Mouse (Mus musculus): ENCODE results near the gene Mvb12b. TPM values are rescaled to one million over a fixed set of nuclear protein-coding genes. Genes with fewer than 3 reads are reported as not detected.

The Mvb12b gene
- polyA plus RNA-seq, 2 experiments = 6.9 to 8.3 TPM

- ATAC-seq (ENCODE audit: insufficient read depth) (no peak), DNase-seq (ENCODE audit: low read depth in 3 of 3, low spot score in 3 of 3) (no peak)
- H3K9me3 ChIP-seq (ENCODE audit: control insufficient read depth, low read length) = no peaks in the 10 kb centered on the region
- no peak overlapping the region for H3K4me3 ChIP-seq (ENCODE audit: insufficient read depth in 1 of 2, low read depth in 2 of 2, low read length in 2 of 2)
- no peak overlapping the region for H3K9ac ChIP-seq (replicated peaks)
- H3K4me2 ChIP-seq (ENCODE audit: low read depth) = no peak overlapping the region
- no peaks in the 10 kb centered on the region for H3K4me1 ChIP-seq (replicated peaks; ENCODE audit: control insufficient read depth in 2 of 2, insufficient read depth in 2 of 2, low read length in 1 of 2)
- no peak for TF ChIP-seq CTCF (IDR thresholded peaks at IDR 0.05; ENCODE audit: low read depth)
- no peak for TF ChIP-seq EP300 (IDR thresholded peaks at IDR 0.05; ENCODE audit: low read depth)
- no peaks in the 10 kb centered on the region for H3K36me3 ChIP-seq (replicated peaks; ENCODE audit: control insufficient read depth, insufficient read depth, low read depth)
- H3K27me3 ChIP-seq (ENCODE audit: control insufficient read depth, insufficient read depth, low read length) = no peaks in the 10 kb centered on the region
- 85% methylated on average over 17 of the region's 17 CpGs for WGBS (ENCODE audit: insufficient replicate concordance)
- H3K27ac ChIP-seq = no peak overlapping the region
These were observed 76.3 kb downstream of the Mvb12b start for GRCm38 (mm10) chr2:33811349-33811890.

- Histone ChIP-seq H3K27ac (no peak overlapping the region), H3K4me1 (replicated peaks; ENCODE audit: control insufficient read depth in 2 of 2, insufficient read depth in 2 of 2, low read length in 1 of 2) (no peaks in the 10 kb centered on the region), H3K27me3 (ENCODE audit: control insufficient read depth, insufficient read depth, low read length) (no peaks in the 10 kb centered on the region), H3K4me3 (ENCODE audit: insufficient read depth in 1 of 2, low read depth in 2 of 2, low read length in 2 of 2) (no peak overlapping the region), H3K36me3 (replicated peaks; ENCODE audit: control insufficient read depth, insufficient read depth, low read depth) (no peaks in the 10 kb centered on the region), H3K9me3 (ENCODE audit: control insufficient read depth, low read length) (no peaks in the 10 kb centered on the region), H3K4me2 (ENCODE audit: low read depth) (no peak overlapping the region), H3K9ac (replicated peaks) (no peak overlapping the region)
- TF ChIP-seq CTCF (IDR thresholded peaks at IDR 0.05; ENCODE audit: low read depth) (no peak), EP300 (IDR thresholded peaks at IDR 0.05; ENCODE audit: low read depth) (no peak)
- DNase-seq (ENCODE audit: low read depth in 3 of 3, low spot score in 3 of 3) (no peak), ATAC-seq (ENCODE audit: insufficient read depth) (no peak)
- WGBS (ENCODE audit: insufficient replicate concordance) = 87% methylated on average over 3 of the region's 3 CpGs
These were observed 78.7 kb downstream of the Mvb12b start for GRCm38 (mm10) chr2:33809081-33809480.

- ATAC-seq (ENCODE audit: insufficient read depth) (no peak), DNase-seq (ENCODE audit: low read depth in 3 of 3, low spot score in 3 of 3) (no peak)
- no peaks in the 10 kb centered on the region for H3K36me3 ChIP-seq (replicated peaks; ENCODE audit: control insufficient read depth, insufficient read depth, low read depth)
- no peak overlapping the region for H3K4me3 ChIP-seq (ENCODE audit: insufficient read depth in 1 of 2, low read depth in 2 of 2, low read length in 2 of 2)
- H3K9me3 ChIP-seq (ENCODE audit: control insufficient read depth, low read length) = no peaks in the 10 kb centered on the region
- H3K27ac ChIP-seq = no peak overlapping the region
- TF ChIP-seq CTCF (IDR thresholded peaks at IDR 0.05; ENCODE audit: low read depth) = no peak
- TF ChIP-seq EP300 (IDR thresholded peaks at IDR 0.05; ENCODE audit: low read depth) = no peak
- H3K4me2 ChIP-seq (ENCODE audit: low read depth) = no peak overlapping the region
- no peaks in the 10 kb centered on the region for H3K4me1 ChIP-seq (replicated peaks; ENCODE audit: control insufficient read depth in 2 of 2, insufficient read depth in 2 of 2, low read length in 1 of 2)
- no peaks in the 10 kb centered on the region for H3K27me3 ChIP-seq (ENCODE audit: control insufficient read depth, insufficient read depth, low read length)
- 88% methylated on average over 5 of the region's 5 CpGs for WGBS (ENCODE audit: insufficient replicate concordance)
- H3K9ac ChIP-seq (replicated peaks) = no peak overlapping the region
These were observed 79.7 kb downstream of the Mvb12b start for GRCm38 (mm10) chr2:33808032-33808431.

GRCm38 (mm10) chr2:33805640-33806039, 82.1 kb downstream of the Mvb12b start:
- no peak for ATAC-seq (ENCODE audit: insufficient read depth)

GRCm38 (mm10) chr2:33803717-33804214, 84.0 kb downstream of the Mvb12b start:
- 35% methylated on average over 4 of the region's 4 CpGs for WGBS (ENCODE audit: insufficient replicate concordance)
- no peak overlapping the region for H3K4me2 ChIP-seq (ENCODE audit: low read depth)
- no peaks in the 10 kb centered on the region for H3K36me3 ChIP-seq (replicated peaks; ENCODE audit: control insufficient read depth, insufficient read depth, low read depth)
- no peak for ATAC-seq (ENCODE audit: insufficient read depth)
- no peak overlapping the region for H3K4me3 ChIP-seq (ENCODE audit: insufficient read depth in 1 of 2, low read depth in 2 of 2, low read length in 2 of 2)
- no peak overlapping the region for H3K27ac ChIP-seq
- no peak overlapping the region for H3K9ac ChIP-seq (replicated peaks)
- H3K4me1 ChIP-seq (replicated peaks; ENCODE audit: control insufficient read depth in 2 of 2, insufficient read depth in 2 of 2, low read length in 1 of 2) = no peaks in the 10 kb centered on the region
- no peaks in the 10 kb centered on the region for H3K27me3 ChIP-seq (ENCODE audit: control insufficient read depth, insufficient read depth, low read length)
- no peak for DNase-seq (ENCODE audit: low read depth in 3 of 3, low spot score in 3 of 3)
- H3K9me3 ChIP-seq (ENCODE audit: control insufficient read depth, low read length) = no peaks in the 10 kb centered on the region
- no peak for TF ChIP-seq CTCF (IDR thresholded peaks at IDR 0.05; ENCODE audit: low read depth)
- TF ChIP-seq EP300 (IDR thresholded peaks at IDR 0.05; ENCODE audit: low read depth) = no peak

More at GRCm38 (mm10) chr2:33805640-33806039, 82.1 kb downstream of the Mvb12b start:
- no peak overlapping the region for H3K4me2 ChIP-seq (ENCODE audit: low read depth)
- DNase-seq (ENCODE audit: low read depth in 3 of 3, low spot score in 3 of 3) = no peak
- no peaks in the 10 kb centered on the region for H3K36me3 ChIP-seq (replicated peaks; ENCODE audit: control insufficient read depth, insufficient read depth, low read depth)
- no peak overlapping the region for H3K4me3 ChIP-seq (ENCODE audit: insufficient read depth in 1 of 2, low read depth in 2 of 2, low read length in 2 of 2)
- no peaks in the 10 kb centered on the region for H3K4me1 ChIP-seq (replicated peaks; ENCODE audit: control insufficient read depth in 2 of 2, insufficient read depth in 2 of 2, low read length in 1 of 2)
- H3K9me3 ChIP-seq (ENCODE audit: control insufficient read depth, low read length) = no peaks in the 10 kb centered on the region
- no peaks in the 10 kb centered on the region for H3K27me3 ChIP-seq (ENCODE audit: control insufficient read depth, insufficient read depth, low read length)
- H3K9ac ChIP-seq (replicated peaks) = no peak overlapping the region
- 80% methylated on average over 11 of the region's 11 CpGs for WGBS (ENCODE audit: insufficient replicate concordance)
- TF ChIP-seq EP300 (IDR thresholded peaks at IDR 0.05; ENCODE audit: low read depth) (no peak), CTCF (IDR thresholded peaks at IDR 0.05; ENCODE audit: low read depth) (no peak)
- no peak overlapping the region for H3K27ac ChIP-seq
